Mouse (Mus musculus): ENCODE measurements around the gene Rnf103. TPM values are rescaled to one million over a fixed set of nuclear protein-coding genes. Genes with fewer than 3 reads are reported as not detected.

The Rnf103 gene
- polyA plus RNA-seq, 2 experiments from 2014 or later, result 4.4 to 5.7 TPM

DNA sequence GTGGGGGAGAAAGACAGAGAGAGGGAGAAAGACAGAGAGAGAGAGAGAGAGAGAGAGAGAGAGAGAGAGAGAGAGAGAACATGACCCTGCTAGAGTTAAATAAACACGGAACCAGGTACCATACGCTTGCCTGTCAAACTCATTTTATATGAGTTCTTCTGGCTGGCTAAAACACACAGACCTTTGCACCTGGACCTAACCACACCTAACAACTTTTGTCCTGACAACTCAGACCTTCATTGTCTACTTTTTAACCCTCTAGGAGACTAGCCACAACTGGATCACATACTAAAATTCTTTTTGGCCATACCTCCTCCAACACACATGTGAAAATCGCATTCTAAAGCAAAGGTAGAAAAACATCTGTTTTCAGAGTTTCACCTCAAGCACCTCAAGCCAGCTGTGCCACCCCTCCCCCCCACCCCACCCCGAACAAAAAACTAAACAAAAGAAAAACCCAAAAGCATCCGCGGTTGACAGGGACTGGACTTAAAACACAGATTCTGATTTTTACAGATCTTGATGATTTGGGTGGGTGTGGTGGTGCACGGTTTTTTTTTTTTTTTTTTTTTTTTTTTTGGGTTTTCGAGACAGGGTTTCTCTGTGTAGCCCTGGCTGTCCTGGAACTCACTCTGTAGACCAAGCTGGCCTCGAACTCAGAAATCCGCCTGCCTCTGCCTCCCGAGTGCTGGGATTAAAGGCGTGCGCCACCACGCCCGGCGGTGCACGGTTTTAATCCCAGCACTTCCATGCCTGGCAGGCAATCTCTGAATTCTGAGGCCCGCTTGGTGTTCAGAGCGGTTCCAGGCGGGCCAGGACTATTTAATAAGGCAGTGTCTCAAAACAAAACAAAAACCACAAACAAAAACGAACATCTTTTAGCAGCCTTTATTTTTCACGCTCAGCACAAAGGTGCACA lies 679 bp upstream of the Rnf103 start:
- ATAC-seq, result peak; percentile 9

DNA sequence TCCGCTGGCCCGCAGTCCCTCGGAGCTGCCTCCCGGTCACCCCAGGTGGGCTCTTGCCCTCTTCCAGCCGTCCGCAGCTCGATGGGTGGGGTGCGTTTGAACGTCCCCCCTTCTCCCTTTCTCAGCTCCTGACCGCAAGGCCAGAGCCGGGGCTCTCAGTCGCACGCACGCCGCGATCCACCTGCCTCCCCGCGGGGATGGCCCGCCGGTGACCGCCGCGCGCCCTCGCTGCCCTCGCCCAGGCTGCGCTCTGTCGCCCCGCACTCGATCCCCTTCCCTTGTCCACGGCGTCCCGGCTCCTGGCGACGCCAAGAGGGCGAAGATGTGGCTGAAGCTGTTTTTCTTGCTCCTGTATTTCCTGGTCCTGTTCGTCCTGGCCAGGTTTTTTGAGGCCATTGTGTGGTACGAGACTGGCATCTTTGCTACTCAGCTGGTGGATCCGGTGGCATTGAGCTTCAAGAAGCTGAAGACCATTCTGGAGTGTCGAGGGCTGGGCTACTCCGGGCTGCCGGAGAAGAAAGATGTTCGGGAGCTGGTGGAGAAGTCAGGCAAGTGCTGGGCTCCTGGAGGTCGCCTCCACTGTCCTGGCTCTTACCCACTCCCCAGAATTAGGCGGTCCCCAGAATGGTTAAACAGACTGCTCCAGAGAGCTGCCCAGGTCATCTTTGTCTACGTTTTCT lies 787 bp downstream of the Rnf103 start:
- peak; percentile 22 for ATAC-seq

- peak; percentile 61 for ATAC-seq
Observed at GRCm38 (mm10) chr6:71500575-71500974, 6.9 kb downstream of the Rnf103 start.

- ATAC-seq, result no peak
Observed at GRCm38 (mm10) chr6:71503001-71503400, 9.3 kb downstream of the Rnf103 start.

GRCm38 (mm10) chr6:71503670-71504069 lies 10.0 kb downstream of the Rnf103 start:
- ATAC-seq, result no peak

DNA sequence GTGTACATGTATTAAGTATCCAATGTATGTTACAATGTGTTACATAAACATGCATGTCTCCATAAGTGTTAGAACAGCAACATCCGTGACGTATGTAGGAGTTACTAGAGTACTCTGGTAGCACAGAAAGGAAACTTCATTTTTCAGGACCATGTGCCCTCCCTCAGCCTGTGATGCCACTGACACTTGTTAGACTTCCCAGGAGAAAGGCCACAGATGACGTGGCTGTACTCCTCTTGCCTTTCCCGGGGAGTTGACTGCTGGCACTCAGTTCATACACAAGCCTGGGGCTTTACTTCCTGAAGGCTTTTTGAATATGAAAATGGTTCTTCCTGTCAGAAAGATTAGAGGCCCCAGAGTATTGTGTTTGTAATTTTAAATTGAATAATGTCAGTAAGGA lies 10.4 kb downstream of the Rnf103 start:
- no peak for ATAC-seq

DNA sequence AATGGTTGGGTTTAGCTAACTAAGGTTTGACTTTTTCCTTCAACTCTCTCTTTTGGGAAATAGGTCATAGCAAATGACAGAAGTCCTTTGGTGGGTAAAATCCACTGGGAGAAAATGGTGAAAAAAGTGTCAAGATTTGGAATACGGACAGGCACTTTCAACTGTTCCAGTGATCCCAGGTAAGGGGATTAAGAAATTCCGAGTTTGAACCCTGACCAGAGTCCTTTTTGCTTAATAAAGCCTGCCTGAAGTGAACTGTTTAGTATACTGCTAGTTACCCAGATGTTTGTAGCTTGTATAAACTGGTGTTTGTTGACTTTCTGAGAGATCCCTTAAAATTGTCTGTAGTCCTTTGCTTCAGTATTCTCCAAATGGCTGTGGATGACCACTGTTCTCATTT lies 12.0 kb downstream of the Rnf103 start:
- no peak for ATAC-seq

- ATAC-seq, result no peak
Observed at GRCm38 (mm10) chr6:71519476-71519875, 25.8 kb downstream of the Rnf103 start.

GRCm38 (mm10) chr6:71525556-71525955 lies 31.9 kb downstream of the Rnf103 start:
- no peak for ATAC-seq

- no peak for ATAC-seq
Observed at GRCm38 (mm10) chr6:71527056-71527455, 33.4 kb downstream of the Rnf103 start.

DNA sequence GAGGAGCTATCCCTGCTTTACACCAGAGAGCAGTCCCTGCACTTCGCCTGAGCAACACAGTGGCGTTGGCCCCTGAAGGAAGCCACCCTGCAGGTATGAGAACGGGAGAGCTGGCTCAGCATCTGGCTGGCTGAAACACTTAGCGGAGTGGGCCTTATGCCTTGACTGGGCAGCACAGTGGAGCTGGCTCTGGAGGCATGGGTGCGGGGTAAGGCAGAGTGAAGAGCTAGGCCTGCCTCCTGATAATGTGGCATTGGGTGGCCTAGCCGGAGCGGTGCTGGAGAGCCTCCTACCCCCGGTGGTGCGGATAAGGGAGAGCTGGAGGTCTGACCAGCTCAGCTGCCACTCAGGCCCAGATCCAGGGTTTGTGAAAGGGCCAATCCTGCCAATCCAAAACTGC lies 34.1 kb downstream of the Rnf103 start:
- ATAC-seq, result no peak

DNA sequence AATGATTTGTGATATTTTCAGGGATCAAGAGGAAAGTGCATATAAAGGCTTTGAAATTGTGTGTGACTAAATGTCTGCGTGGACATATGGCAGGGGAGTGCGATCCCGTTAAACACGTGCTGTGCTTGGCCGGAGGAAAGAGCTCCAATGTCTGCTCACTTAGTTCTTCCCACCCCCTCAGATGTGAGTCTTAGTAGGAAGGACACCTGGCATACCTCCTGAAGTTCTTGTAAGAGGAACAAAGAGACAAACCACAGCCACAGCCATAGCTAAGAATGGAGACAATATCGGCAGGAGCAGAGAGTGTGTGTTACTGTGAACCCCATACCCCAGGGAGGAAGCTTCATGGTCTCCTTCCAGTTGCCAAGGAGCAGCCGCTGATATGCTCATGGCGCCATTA lies 36.5 kb downstream of the Rnf103 start:
- no peak for ATAC-seq

DNA sequence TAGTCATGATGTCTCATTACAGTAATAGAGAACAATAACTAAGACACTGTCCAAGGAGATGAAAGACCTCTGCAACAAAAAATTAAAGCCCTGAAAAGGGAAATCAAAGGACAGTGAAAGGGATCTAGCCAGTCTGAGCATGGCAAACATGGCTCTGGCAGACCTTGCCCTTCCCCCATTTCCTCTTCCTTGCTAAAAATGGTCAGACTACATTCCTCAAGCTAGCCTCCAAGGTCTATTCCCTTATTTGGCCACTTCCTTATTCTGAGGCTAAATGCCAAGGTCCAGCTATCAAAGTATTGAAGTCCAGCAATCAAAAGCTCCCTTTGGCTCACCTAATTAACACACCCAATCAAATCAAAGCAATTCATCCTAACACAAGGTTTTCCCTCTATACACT lies 43.6 kb downstream of the Rnf103 start:
- ATAC-seq, result no peak

- ATAC-seq, result peak; percentile 89
Observed at GRCm38 (mm10) chr6:71543686-71544499, 50.2 kb downstream of the Rnf103 start, which contains the start of gene Chmp3. TSS of gene Chmp3 (plus strand) at chr6:71543797.

- no peak for ATAC-seq
Observed at GRCm38 (mm10) chr6:71555507-71555951, 61.8 kb downstream of the Rnf103 start.

GRCm38 (mm10) chr6:71556826-71557225 lies 63.1 kb downstream of the Rnf103 start:
- no peak for ATAC-seq

Other genes with a start within 250 kb of the Rnf103 start
- 100 to 1,000 TPM in 1 of 2 experiments, 10 to 100 TPM in 1; 88.6 to 106 TPM for gene Krcc1, start 222.2 kb upstream of the Rnf103 start, polyA plus RNA-seq (2017; shearing (Covaris generic))
- gene Smyd1, start 171.7 kb upstream of the Rnf103 start, polyA plus RNA-seq (2017; shearing (Covaris generic)), result not detected
- 10 to 100 TPM; 13.1 to 17.9 TPM for gene Cd8b1, start 171.1 kb upstream of the Rnf103 start, polyA plus RNA-seq (2017; shearing (Covaris generic))
- gene Cd8a, start 120.5 kb upstream of the Rnf103 start, polyA plus RNA-seq (2017; shearing (Covaris generic)), result 1 to 10 TPM; 1.9 to 2.7 TPM
- gene Rmnd5a, start 53.3 kb upstream of the Rnf103 start, polyA plus RNA-seq (2017; shearing (Covaris generic)), result 10 to 100 TPM; 13.5 to 15.7 TPM
- gene Chmp3, start 49.9 kb downstream of the Rnf103 start, polyA plus RNA-seq (2017; shearing (Covaris generic)), result 100 to 1,000 TPM in 1 of 2 experiments, 10 to 100 TPM in 1; 56.7 to 105 TPM
- gene Kdm3a, start 139.1 kb downstream of the Rnf103 start, polyA plus RNA-seq (2017; shearing (Covaris generic)), result 10 to 100 TPM; 42.6 to 50.1 TPM
- under 1 TPM in 1 of 2 experiments, not detected in 1; 0.63 TPM for gene Reep1, start 213.7 kb downstream of the Rnf103 start, polyA plus RNA-seq (2017; shearing (Covaris generic))

Data from activated CD4-positive, CD25-positive, alpha-beta regulatory T cell, adult 4 months (primary cell).